Mouse (Mus musculus) bone marrow, adult 2 months (tissue): ENCODE measurements at regions not wholly inside any gene's neighbourhood (a gene's known extent, or its start where the extent isn't known, plus 50 kb on each side); places are given as distances from the start of the nearest gene placed in this dataset.
A peak's percentile ranks its signal among the peaks of the same experiment; 100 is the strongest.

Source experiments
- H3K27ac ChIP-seq: fragments of 200-500 bp; 2 replicates; pipeline ENCODE4 v1.5.1; 2012; ENCODE audit warnings: low read depth, mild to moderate bottlenecking, control low read depth, inconsistent platforms, low read length; ENCODE audit not compliant: control insufficient read depth, poor library complexity, insufficient read depth
- H3K4me1 ChIP-seq: fragments of 200-500 bp; 2 replicates; pipeline ENCODE4 v1.6.1; 2011; ENCODE audit warnings: low read length; ENCODE audit not compliant: control insufficient read depth, insufficient read depth
- H3K4me3 ChIP-seq: fragments of 200-500 bp; replicated peaks from 2 replicates; pipeline ENCODE3; 2011; ENCODE audit warnings: mild to moderate bottlenecking, low read depth, low read length, control low read depth; ENCODE audit not compliant: control insufficient read depth
- CTCF ChIP-seq: fragments of 200-500 bp; IDR thresholded peaks from 2 replicates; pipeline ENCODE4 v1.5.1; 2011; ENCODE audit warnings: low read length, control low read depth; ENCODE audit not compliant: control insufficient read depth, insufficient read depth
- POLR2A ChIP-seq: fragments of 200-500 bp; IDR thresholded peaks from 2 replicates; pipeline ENCODE4 v1.6.1; 2011; ENCODE audit warnings: low read depth, mild to moderate bottlenecking, control low read depth, low read length, borderline replicate concordance; ENCODE audit not compliant: control insufficient read depth
- WGBS: fragments of 180-500 bp; shearing (Covaris S2); methylation state at CpG from one replicate; pipeline ENCODE4 v1.1.7; 2018; 5-methylcytosine and 5-hydroxymethylcytosine counted together

GRCm38 (mm10) chr6:84328030-84328390 lies 265.7 kb downstream of the Cyp26b1 start:
- H3K4me1 ChIP-seq = no peaks in the 10 kb centered on the region; the same call in 1 of the 2 replicates
- peak overlapping the region; percentile 13; the same call in 1 of the 2 replicates for H3K27ac ChIP-seq
- WGBS = 50% methylated on average over 3 of the region's 3 CpGs
- TF ChIP-seq CTCF (no peak), POLR2A (no peak)
- no peak overlapping the region for H3K4me3 ChIP-seq

GRCm38 (mm10) chr6:84327306-84328029 lies 266.2 kb downstream of the Cyp26b1 start:
- WGBS = 55% methylated on average over 5 of the region's 5 CpGs
- Histone ChIP-seq H3K4me3 (no peak overlapping the region), H3K27ac (no peak overlapping the region), H3K4me1 (no peaks in the 10 kb centered on the region; the same call in 1 of the 2 replicates)
- no peak for TF ChIP-seq POLR2A
- TF ChIP-seq CTCF = no peak

- 70% methylated on average over 5 of the region's 5 CpGs for WGBS
- TF ChIP-seq CTCF (no peak), POLR2A (no peak)
- Histone ChIP-seq H3K4me3 (no peak overlapping the region), H3K27ac (no peak overlapping the region), H3K4me1 (no peaks in the 10 kb centered on the region)
Observed at GRCm38 (mm10) chr6:84325384-84326114, 268.2 kb downstream of the Cyp26b1 start.

- H3K4me1 ChIP-seq = no peaks in the 10 kb centered on the region
- WGBS = 85% methylated on average over 4 of the region's 4 CpGs
- H3K4me3 ChIP-seq = no peak overlapping the region
- no peak overlapping the region for H3K27ac ChIP-seq
- TF ChIP-seq CTCF (no peak), POLR2A (no peak)
Observed at GRCm38 (mm10) chr6:84324185-84324584, 269.5 kb downstream of the Cyp26b1 start.

- no peak overlapping the region for H3K27ac ChIP-seq
- no peak overlapping the region for H3K4me3 ChIP-seq
- 76% methylated on average over 4 of the region's 4 CpGs for WGBS
- H3K4me1 ChIP-seq = no peaks in the 10 kb centered on the region
- TF ChIP-seq POLR2A = no peak
- TF ChIP-seq CTCF = no peak
Observed at GRCm38 (mm10) chr6:84322528-84322927, 271.2 kb downstream of the Cyp26b1 start.

- 52% methylated on average over 1 of the region's 1 CpGs for WGBS
- no peak overlapping the region for H3K4me3 ChIP-seq
- no peak overlapping the region for H3K27ac ChIP-seq
- TF ChIP-seq POLR2A = no peak
- 0 out of 2 replicates have a peak, but pooled peaks have one; percentile 2 for TF ChIP-seq CTCF
- no peaks in the 10 kb centered on the region for H3K4me1 ChIP-seq
Observed at GRCm38 (mm10) chr6:84320586-84320985, 273.1 kb downstream of the Cyp26b1 start.

GRCm38 (mm10) chr6:84318774-84319173 lies 274.9 kb downstream of the Cyp26b1 start:
- WGBS = 78% methylated on average over 4 of the region's 4 CpGs
- H3K4me3 ChIP-seq = no peak overlapping the region

GRCm38 (mm10) chr6:84317026-84317425 lies 276.7 kb downstream of the Cyp26b1 start:
- H3K4me1 ChIP-seq = no peaks in the 10 kb centered on the region
- H3K4me3 ChIP-seq = no peak overlapping the region
- H3K27ac ChIP-seq = no peak overlapping the region
- TF ChIP-seq CTCF (no peak), POLR2A (no peak)
- WGBS = 72% methylated on average over 1 of the region's 1 CpGs

More at GRCm38 (mm10) chr6:84318774-84319173, 274.9 kb downstream of the Cyp26b1 start:
- Histone ChIP-seq H3K4me1 (no peaks in the 10 kb centered on the region), H3K27ac (no peak overlapping the region)
- TF ChIP-seq CTCF (no peak), POLR2A (no peak)
